Mouse (Mus musculus) limb, embryonic 10.5 days (tissue): ENCODE measurements around the gene Tesk2. TPM values are rescaled to one million over a fixed set of nuclear protein-coding genes. Genes with fewer than 3 reads are reported as not detected.

Experiments used
- DNase-seq: peaks from one replicate; pipeline ENCODE4 v3.0.0-alpha.2; 2017; ENCODE audit warnings: low spot score
- H3K27ac ChIP-seq: fragments of 300-500 bp; sonication (generic); 2 replicates; pipeline ENCODE4 v1.5.1; 2016; ENCODE audit warnings: mild to moderate bottlenecking
- H3K27me3 ChIP-seq: fragments of 300-500 bp; sonication (generic); 2 replicates; pipeline ENCODE4 v1.6.1; 2016; ENCODE audit warnings: low read depth, mild to moderate bottlenecking; ENCODE audit not compliant: poor library complexity, severe bottlenecking
- H3K36me3 ChIP-seq: fragments of 300-500 bp; sonication (generic); 2 replicates; pipeline ENCODE4 v1.6.1; 2016; ENCODE audit warnings: mild to moderate bottlenecking, moderate library complexity
- H3K4me1 ChIP-seq: fragments of 300-500 bp; sonication (generic); 2 replicates; pipeline ENCODE4 v1.6.1; 2016
- H3K4me3 ChIP-seq: fragments of 300-500 bp; sonication (generic); 2 replicates; pipeline ENCODE4 v1.5.1; 2016; ENCODE audit warnings: mild to moderate bottlenecking, moderate library complexity
- H3K9me3 ChIP-seq: fragments of 300-500 bp; sonication (generic); replicated peaks from 2 replicates; pipeline ENCODE4 v1.6.1; 2016; ENCODE audit warnings: mild to moderate bottlenecking
- WGBS: fragments of 180-500 bp; shearing (Covaris S2); methylation state at CpG from one replicate; pipeline ENCODE4 v1.1.7; 2016; 5-methylcytosine and 5-hydroxymethylcytosine counted together
- polyA plus RNA-seq: library from polyadenylated mRNA; unstranded; fragments of >200 nt; fragmentation: Nextera tagmentation; extraction: Ambion mirVana; gene quantifications from 2 replicates; pipeline ENCODE4 v1.2.1, GENCODE M21; 2016

Gene Tesk2
- polyA plus RNA-seq, 1 experiment from 2014 or later, result 13.6 TPM

- Histone ChIP-seq H3K4me1 (no peaks in the 10 kb centered on the region), H3K27ac (no peak overlapping the region), H3K36me3 (peaks cover 100% of the 10 kb centered on the region), H3K4me3 (no peak overlapping the region), H3K9me3 (no peaks in the 10 kb centered on the region), H3K27me3 (no peaks in the 10 kb centered on the region)
- DNase-seq, result no peak
- WGBS, result 87% methylated on average over 2 of the region's 2 CpGs
Observed at GRCm38 (mm10) chr4:116693785-116694184, 27.0 kb upstream of the Tesk2 start.

- no peak overlapping the region for H3K27ac ChIP-seq
- no peaks in the 10 kb centered on the region for H3K9me3 ChIP-seq
- H3K27me3 ChIP-seq, result no peaks in the 10 kb centered on the region
- no peak overlapping the region for H3K4me3 ChIP-seq
- no peaks in the 10 kb centered on the region for H3K4me1 ChIP-seq
- no peak for DNase-seq
- H3K36me3 ChIP-seq, result peaks cover 83% of the 10 kb centered on the region
- 84% methylated on average over 2 of the region's 2 CpGs for WGBS
Observed at GRCm38 (mm10) chr4:116698693-116699342, 21.9 kb upstream of the Tesk2 start.

DNA sequence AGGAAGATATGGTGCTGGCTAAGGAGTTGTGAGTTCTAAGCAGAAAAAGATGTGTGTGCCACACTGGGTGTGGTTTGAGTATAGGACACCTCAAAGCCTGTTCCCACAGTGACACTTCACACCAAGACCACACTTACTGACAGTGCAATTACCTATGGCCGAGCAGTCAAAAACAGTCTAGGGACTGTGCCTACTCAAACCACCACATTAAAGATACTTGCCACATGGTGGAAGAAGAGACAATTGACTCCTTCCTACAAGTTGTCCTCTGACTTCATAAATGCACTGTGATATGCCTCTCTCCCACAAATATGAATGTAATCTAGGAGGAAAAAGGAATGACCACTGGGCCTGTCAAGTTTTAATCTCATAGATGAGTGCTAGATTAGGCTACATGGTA lies 19.8 kb upstream of the Tesk2 start:
- no peaks in the 10 kb centered on the region for H3K9me3 ChIP-seq
- no peak overlapping the region for H3K27ac ChIP-seq
- DNase-seq, result no peak
- H3K36me3 ChIP-seq, result peaks cover 77% of the 10 kb centered on the region
- H3K4me3 ChIP-seq, result no peak overlapping the region
- no peaks in the 10 kb centered on the region for H3K4me1 ChIP-seq
- no peaks in the 10 kb centered on the region for H3K27me3 ChIP-seq
- 70% methylated on average over 1 of the region's 1 CpGs for WGBS

- H3K27me3 ChIP-seq, result no peaks in the 10 kb centered on the region
- no peak overlapping the region for H3K27ac ChIP-seq
- DNase-seq, result peak; percentile 82
- peaks cover 48% of the 10 kb centered on the region for H3K36me3 ChIP-seq
- H3K9me3 ChIP-seq, result no peaks in the 10 kb centered on the region
- H3K4me3 ChIP-seq, result no peak overlapping the region
- WGBS, result 36% methylated on average over 6 of the region's 6 CpGs
- H3K4me1 ChIP-seq, result peaks cover 6% of the 10 kb centered on the region
Observed at GRCm38 (mm10) chr4:116703804-116704203, 16.9 kb upstream of the Tesk2 start.

GRCm38 (mm10) chr4:116707666-116708065 lies 13.1 kb upstream of the Tesk2 start:
- peaks cover 16% of the 10 kb centered on the region for H3K4me1 ChIP-seq
- DNase-seq, result no peak
- no peaks in the 10 kb centered on the region for H3K27me3 ChIP-seq
- H3K4me3 ChIP-seq, result peak overlapping the region; percentile 65
- 26% methylated on average over 9 of the region's 9 CpGs for WGBS
- H3K9me3 ChIP-seq, result no peaks in the 10 kb centered on the region
- H3K27ac ChIP-seq, result peak overlapping the region; percentile 78
- H3K36me3 ChIP-seq, result peaks cover 30% of the 10 kb centered on the region

GRCm38 (mm10) chr4:116708201-116708764 lies 12.5 kb upstream of the Tesk2 start, which contains the start of the genes Mmachc and Ccdc163:
TSS of gene Mmachc (minus strand) at chr4:116708406.
TSS of gene Ccdc163 (plus strand) at chr4:116708509.
- peaks cover 16% of the 10 kb centered on the region for H3K4me1 ChIP-seq
- H3K36me3 ChIP-seq, result peaks cover 27% of the 10 kb centered on the region
- WGBS, result under 1% methylated on average over 29 of the region's 29 CpGs
- DNase-seq, result peak; percentile 85
- no peaks in the 10 kb centered on the region for H3K9me3 ChIP-seq
- peak within 1 kb of the TSS; percentile 65 for H3K4me3 ChIP-seq
- no peaks in the 10 kb centered on the region for H3K27me3 ChIP-seq
- H3K27ac ChIP-seq, result peak within 1 kb of the TSS; percentile 78

- WGBS, result 7% methylated on average over 9 of the region's 9 CpGs
- DNase-seq, result peak; percentile 35
Observed at GRCm38 (mm10) chr4:116708791-116709390, 11.9 kb upstream of the Tesk2 start.

DNA sequence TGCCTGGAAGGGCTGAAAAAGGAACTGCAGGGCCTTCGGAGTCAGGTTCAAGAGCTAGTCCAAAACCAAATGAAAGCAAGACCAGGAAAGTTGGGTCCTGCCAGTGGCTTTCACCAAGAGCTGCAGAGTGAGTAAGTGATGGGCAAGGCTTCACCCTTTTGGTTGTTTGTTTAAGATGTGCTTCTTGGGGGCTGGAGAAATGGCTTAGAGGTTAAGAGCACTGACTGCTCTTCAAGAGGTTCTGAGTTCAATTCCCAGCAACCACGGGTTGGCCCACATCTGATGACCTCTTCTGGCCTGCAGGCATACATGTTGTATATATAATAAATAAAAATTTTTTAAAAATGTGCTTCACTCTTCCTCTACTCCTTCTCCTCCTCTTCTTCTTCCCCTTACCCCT lies 10.6 kb upstream of the Tesk2 start:
- Histone ChIP-seq H3K27me3 (no peaks in the 10 kb centered on the region), H3K4me1 (peaks cover 16% of the 10 kb centered on the region), H3K36me3 (peaks cover 22% of the 10 kb centered on the region), H3K9me3 (no peaks in the 10 kb centered on the region), H3K4me3 (no peak overlapping the region), H3K27ac (no peak overlapping the region)
- 92% methylated on average over 2 of the region's 2 CpGs for WGBS
- DNase-seq, result no peak

More at GRCm38 (mm10) chr4:116708791-116709390, 11.9 kb upstream of the Tesk2 start:
- Histone ChIP-seq H3K27me3 (no peaks in the 10 kb centered on the region), H3K27ac (peak overlapping the region; percentile 78), H3K4me1 (peaks cover 16% of the 10 kb centered on the region), H3K4me3 (peak overlapping the region; percentile 65), H3K36me3 (peaks cover 24% of the 10 kb centered on the region), H3K9me3 (no peaks in the 10 kb centered on the region)

DNA sequence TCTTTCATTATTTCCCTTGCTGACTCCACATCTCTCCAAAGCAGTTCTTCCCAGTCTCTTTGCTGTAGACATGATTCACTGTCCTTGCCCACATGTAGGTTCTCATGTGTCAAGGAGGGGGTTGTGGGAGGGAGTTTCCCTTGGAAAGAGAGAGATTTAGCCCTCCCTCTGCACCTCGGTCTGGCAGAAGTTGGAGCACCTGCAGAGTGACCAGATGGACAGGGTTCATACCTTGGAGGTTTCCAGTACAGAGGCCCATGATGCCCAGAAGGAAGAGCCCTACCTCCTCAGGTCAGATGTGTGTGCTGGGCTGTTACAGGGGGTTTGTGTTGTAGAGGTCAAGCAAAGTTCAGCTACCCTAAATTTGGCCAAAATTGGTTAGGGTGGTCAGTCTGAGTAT lies 8.2 kb upstream of the Tesk2 start:
- Histone ChIP-seq H3K36me3 (peaks cover 33% of the 10 kb centered on the region), H3K27ac (no peak overlapping the region), H3K4me3 (no peak overlapping the region), H3K9me3 (no peaks in the 10 kb centered on the region), H3K27me3 (no peaks in the 10 kb centered on the region), H3K4me1 (peaks cover 11% of the 10 kb centered on the region)
- WGBS, result 79% methylated on average over 1 of the region's 1 CpGs
- no peak for DNase-seq

DNA sequence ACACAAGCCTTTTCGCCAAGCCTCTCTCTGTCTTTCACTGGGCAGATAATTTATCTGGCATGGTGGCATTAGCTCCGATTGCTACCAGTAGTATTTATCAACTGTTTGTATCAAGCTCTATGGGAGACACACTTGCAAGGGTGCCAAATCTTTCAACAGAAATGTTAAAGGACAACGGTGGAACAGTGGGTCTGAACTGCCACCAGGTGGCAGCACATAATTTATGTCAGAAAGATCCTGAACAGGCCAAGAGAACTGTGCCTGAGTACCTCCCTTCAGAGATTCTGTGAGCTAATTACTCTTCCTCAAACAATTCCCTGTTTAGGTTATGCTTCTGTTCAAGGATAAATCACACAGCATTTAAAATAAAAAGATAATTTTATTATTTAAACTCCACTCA lies 1.4 kb upstream of the Tesk2 start:
- DNase-seq, result peak; percentile 71
- H3K36me3 ChIP-seq, result peaks cover 20% of the 10 kb centered on the region
- WGBS, result 24% methylated on average over 3 of the region's 3 CpGs
- no peaks in the 10 kb centered on the region for H3K9me3 ChIP-seq
- H3K4me3 ChIP-seq, result no peak overlapping the region
- H3K4me1 ChIP-seq, result peaks cover 23% of the 10 kb centered on the region
- H3K27me3 ChIP-seq, result no peaks in the 10 kb centered on the region
- H3K27ac ChIP-seq, result no peak overlapping the region

GRCm38 (mm10) chr4:116721098-116721628 lies 415 bp downstream of the Tesk2 start:
- Histone ChIP-seq H3K27me3 (no peaks in the 10 kb centered on the region), H3K4me3 (peak overlapping the region; percentile 87), H3K4me1 (peaks cover 23% of the 10 kb centered on the region), H3K36me3 (peaks cover 4% of the 10 kb centered on the region), H3K27ac (peak overlapping the region; percentile 91), H3K9me3 (no peaks in the 10 kb centered on the region)
- DNase-seq, result no peak
- under 1% methylated on average over 29 of the region's 29 CpGs for WGBS

DNA sequence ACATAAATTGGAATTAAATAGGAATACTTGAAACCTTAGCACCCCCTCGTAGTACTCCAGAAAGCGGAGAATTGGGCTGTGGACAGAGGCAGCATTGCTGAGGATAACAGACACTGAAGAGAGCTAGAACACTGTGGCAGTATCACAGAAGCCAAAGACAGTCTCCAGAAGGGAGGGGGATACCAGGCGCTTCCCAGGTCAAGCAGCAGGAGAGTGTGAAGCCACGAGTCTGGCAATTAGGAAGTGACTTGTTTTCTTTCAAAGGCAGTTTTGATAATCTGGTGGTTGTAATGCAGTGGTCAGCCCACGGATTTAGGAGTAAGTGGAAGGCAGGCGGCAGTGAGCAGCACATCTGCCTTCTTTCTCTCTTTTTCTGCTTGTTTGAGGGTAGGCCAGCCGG lies 1.5 kb downstream of the Tesk2 start:
- 27% methylated on average over 7 of the region's 7 CpGs for WGBS
- Histone ChIP-seq H3K9me3 (no peaks in the 10 kb centered on the region), H3K36me3 (no peaks in the 10 kb centered on the region), H3K27me3 (no peaks in the 10 kb centered on the region), H3K4me1 (peaks cover 23% of the 10 kb centered on the region), H3K27ac (no peak overlapping the region), H3K4me3 (no peak overlapping the region)
- no peak for DNase-seq

DNA sequence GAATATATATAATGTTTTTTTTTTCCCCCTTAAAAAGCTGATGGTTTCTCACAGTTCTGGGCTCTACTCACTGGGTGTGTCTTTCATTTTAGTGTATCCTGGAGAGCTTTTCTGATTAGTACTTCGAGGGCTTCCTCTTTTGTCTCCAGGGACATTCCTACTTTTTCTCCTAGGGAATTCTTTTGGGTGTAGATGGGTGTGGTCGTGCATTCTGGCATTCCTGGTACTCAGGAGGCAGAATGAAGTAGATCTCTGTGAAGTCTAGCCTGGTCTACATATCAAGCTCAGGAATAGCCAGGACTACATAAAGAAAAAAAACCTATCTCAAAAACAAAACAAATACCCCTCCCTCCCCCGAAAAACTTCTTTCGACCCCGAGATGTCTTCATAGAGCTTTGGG lies 4.7 kb downstream of the Tesk2 start:
- Histone ChIP-seq H3K4me3 (no peak overlapping the region), H3K9me3 (no peaks in the 10 kb centered on the region), H3K27ac (no peak overlapping the region), H3K4me1 (peaks cover 15% of the 10 kb centered on the region), H3K27me3 (no peaks in the 10 kb centered on the region), H3K36me3 (no peaks in the 10 kb centered on the region)
- WGBS, result 90% methylated on average over 5 of the region's 5 CpGs
- DNase-seq, result no peak
